Comparison of ENCODE assay signal across 13 mouse cellular contexts in the genomic region with DNA sequence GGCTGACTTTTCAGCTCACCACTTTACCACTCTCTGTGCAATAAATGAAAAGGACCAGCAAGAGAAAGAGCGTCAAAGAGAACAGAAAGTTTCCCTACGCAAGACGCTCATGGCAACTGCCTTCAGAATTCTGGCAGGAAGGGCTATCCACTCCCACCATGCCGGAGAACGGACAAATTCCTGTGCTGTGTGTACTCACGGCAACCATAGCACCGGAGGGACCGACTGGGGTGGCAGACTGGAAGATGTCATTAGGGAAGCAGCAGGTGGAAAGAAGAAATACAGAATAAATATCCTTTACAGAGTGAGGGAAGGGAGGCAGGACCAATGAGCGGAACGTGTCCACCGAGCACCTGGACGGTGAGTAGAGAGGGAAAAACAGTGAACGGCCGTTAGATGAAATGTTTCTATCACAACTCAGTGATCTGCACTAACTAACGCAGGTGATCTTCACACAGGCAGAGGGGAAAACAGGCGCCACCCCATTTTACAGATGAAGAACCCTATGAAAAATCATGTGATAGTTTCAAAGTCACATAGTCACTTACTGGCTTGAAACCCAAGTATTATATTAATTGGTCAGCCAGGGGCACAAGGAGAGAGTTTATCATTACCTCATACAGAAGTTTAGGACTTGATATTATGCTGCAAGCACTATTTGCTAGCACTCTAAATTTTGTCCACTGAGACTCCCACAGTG.
DNase-seq lines count a peak whose midpoint lies in the region; ATAC-seq and TF ChIP-seq lines count a peak whose summit lies in the region.
"Had no signal": no experiment of that assay in that cellular context is flagged by ENCODE, and none has a peak within 500 bp of the region (broad histone marks: within the 10 kb centered on the region; RNA-seq: fewer than 3 reads in every experiment).

No protein-coding gene starts in this region.

- peaks cover 37% of the 10 kb centered on the region for H3K36me3 ChIP-seq in heart, embryonic 10.5 days
- no peaks in the 10 kb centered on the region for H3K36me3 ChIP-seq in lung, embryonic 15.5 days
- H3K36me3 ChIP-seq in liver, embryonic 11.5 days (ENCODE audit: control insufficient read depth, insufficient read depth, low read length): no peaks in the 10 kb centered on the region
- no peaks in the 10 kb centered on the region for H3K36me3 ChIP-seq in stomach, postnatal 0 days (ENCODE audit: control insufficient read depth, insufficient read depth, low read length)
- H3K36me3 ChIP-seq: G1E had no signal

- ATAC-seq in lung, embryonic 15.5 days (ENCODE audit: borderline replicate concordance, extremely low read depth, low FRiP score, low TSS enrichment): no peak
- no peak for ATAC-seq in liver, embryonic 11.5 days (replicated peaks; ENCODE audit: low FRiP score)
- no peak for ATAC-seq in stomach, postnatal 0 days (ENCODE audit: low FRiP score, low TSS enrichment)
- ATAC-seq: activated CD4-positive, CD25-positive, alpha-beta regulatory T cell, adult 4 months; forebrain, embryonic 16.5 days had no signal

- no peak for TF ChIP-seq EP300 in stomach, postnatal 0 days (optimal IDR thresholded peaks at IDR 0.05)

- WGBS in heart, embryonic 10.5 days: 80% methylated on average over 16 of the region's 16 CpGs
- 72% methylated on average over 16 of the region's 16 CpGs for WGBS in lung, embryonic 15.5 days
- WGBS in liver, embryonic 11.5 days: 69% methylated on average over 16 of the region's 16 CpGs
- 79% methylated on average over 16 of the region's 16 CpGs for WGBS in stomach, postnatal 0 days

- H3K9me3 ChIP-seq in heart, embryonic 10.5 days: no peaks in the 10 kb centered on the region
- no peaks in the 10 kb centered on the region for H3K9me3 ChIP-seq in lung, embryonic 15.5 days
- H3K9me3 ChIP-seq in liver, embryonic 11.5 days (ENCODE audit: control insufficient read depth, low read length): no peaks in the 10 kb centered on the region
- no peaks in the 10 kb centered on the region for H3K9me3 ChIP-seq in stomach, postnatal 0 days (ENCODE audit: control insufficient read depth, low read length)
- H3K9me3 ChIP-seq: limb, embryonic 10.5 days had no signal

- no peak overlapping the region for H3K9ac ChIP-seq in lung, embryonic 15.5 days
- no peak overlapping the region for H3K9ac ChIP-seq in liver, embryonic 11.5 days (ENCODE audit: low read depth, low read length)
- no peak overlapping the region for H3K9ac ChIP-seq in stomach, postnatal 0 days (ENCODE audit: low read length)

- peak overlapping the region; percentile 72 for H3K27ac ChIP-seq in heart, embryonic 10.5 days
- peak overlapping the region; percentile 68 for H3K27ac ChIP-seq in lung, embryonic 15.5 days
- 0 out of 2 replicates have a peak overlapping the region, but pooled peaks have one; percentile 6 for H3K27ac ChIP-seq in liver, embryonic 11.5 days (ENCODE audit: low read depth, low read length)
- H3K27ac ChIP-seq in stomach, postnatal 0 days (replicated peaks): 0 out of 2 replicates have a peak overlapping the region, but pooled peaks have one; percentile 24
- H3K27ac ChIP-seq: limb, embryonic 10.5 days had no signal

- peaks cover 92% of the 10 kb centered on the region for H3K4me1 ChIP-seq in heart, embryonic 10.5 days
- H3K4me1 ChIP-seq in lung, embryonic 15.5 days: peaks cover 38% of the 10 kb centered on the region
- H3K4me1 ChIP-seq in liver, embryonic 11.5 days (replicated peaks; ENCODE audit: control insufficient read depth, insufficient read depth, low read length): peaks cover 55% of the 10 kb centered on the region
- H3K4me1 ChIP-seq in stomach, postnatal 0 days (replicated peaks; ENCODE audit: control insufficient read depth, insufficient read depth): peaks cover 2% of the 10 kb centered on the region

- DNase-seq in heart, embryonic 10.5 days (ENCODE audit: low spot score): no peak
- no peak for DNase-seq in heart, adult 9 months (ENCODE audit: low spot score in 2 of 2)
- no peak for DNase-seq in lung, postnatal 10 days
- no peak for DNase-seq in liver, embryonic 11.5 days (ENCODE audit: low spot score)
- DNase-seq in stomach, postnatal 0 days (ENCODE audit: low spot score): no peak
- no peak for DNase-seq in adrenal gland, postnatal 4 days (ENCODE audit: low spot score in 2 of 2)
- no peak for DNase-seq in adrenal gland, adult 8-10 months
- DNase-seq: cerebellum, postnatal 25 days had no signal

- TF ChIP-seq CTCF in stomach, postnatal 0 days (IDR thresholded peaks at IDR 0.05; ENCODE audit: low read depth): no peak

- H3K4me2 ChIP-seq in lung, embryonic 15.5 days: peak overlapping the region; percentile 13
- H3K4me2 ChIP-seq in liver, embryonic 11.5 days: peak overlapping the region; percentile 25
- no peak overlapping the region for H3K4me2 ChIP-seq in stomach, postnatal 0 days (replicated peaks; ENCODE audit: low read depth)

- H3K4me3 ChIP-seq in heart, embryonic 10.5 days: no peak overlapping the region
- H3K4me3 ChIP-seq in lung, embryonic 15.5 days: no peak overlapping the region
- H3K4me3 ChIP-seq in liver, embryonic 11.5 days (ENCODE audit: low read depth, low read length): no peak overlapping the region
- H3K4me3 ChIP-seq in stomach, postnatal 0 days (ENCODE audit: low read depth, low read length): no peak overlapping the region
- H3K4me3 ChIP-seq: limb, embryonic 10.5 days had no signal

- H3K27me3 ChIP-seq in heart, embryonic 10.5 days (ENCODE audit: insufficient read depth, poor library complexity, severe bottlenecking): no peaks in the 10 kb centered on the region
- H3K27me3 ChIP-seq in lung, embryonic 15.5 days: no peaks in the 10 kb centered on the region
- no peaks in the 10 kb centered on the region for H3K27me3 ChIP-seq in liver, embryonic 11.5 days (replicated peaks; ENCODE audit: control insufficient read depth, insufficient read depth, low read length)
- H3K27me3 ChIP-seq in stomach, postnatal 0 days (ENCODE audit: control insufficient read depth, insufficient read depth, low read length): no peaks in the 10 kb centered on the region

Comparison
In these comparisons a context has a peak if more than half of its experiments do, and no peak if none do; other contexts are left out.
1. H3K27ac ChIP-seq: peak in every context shown above with its lines; median percentile 72 in heart, embryonic 10.5 days; 68 in lung, embryonic 15.5 days; 24 in stomach, postnatal 0 days; 6 in liver, embryonic 11.5 days.